Mouse (Mus musculus) cerebellum, adult 9-11 months (tissue): ENCODE measurements at regions not wholly inside any gene's neighbourhood (a gene's known extent, or its start where the extent isn't known, plus 50 kb on each side); places are given as distances from the start of the nearest gene placed in this dataset.

ENCODE experiments used
- DNase-seq: peaks from one replicate; pipeline ENCODE4 v3.0.0; 2022

GRCm38 (mm10) chr8:126854121-126855055, 91.3 kb downstream of the Tomm20 start:
- DNase-seq, result no peak

DNA sequence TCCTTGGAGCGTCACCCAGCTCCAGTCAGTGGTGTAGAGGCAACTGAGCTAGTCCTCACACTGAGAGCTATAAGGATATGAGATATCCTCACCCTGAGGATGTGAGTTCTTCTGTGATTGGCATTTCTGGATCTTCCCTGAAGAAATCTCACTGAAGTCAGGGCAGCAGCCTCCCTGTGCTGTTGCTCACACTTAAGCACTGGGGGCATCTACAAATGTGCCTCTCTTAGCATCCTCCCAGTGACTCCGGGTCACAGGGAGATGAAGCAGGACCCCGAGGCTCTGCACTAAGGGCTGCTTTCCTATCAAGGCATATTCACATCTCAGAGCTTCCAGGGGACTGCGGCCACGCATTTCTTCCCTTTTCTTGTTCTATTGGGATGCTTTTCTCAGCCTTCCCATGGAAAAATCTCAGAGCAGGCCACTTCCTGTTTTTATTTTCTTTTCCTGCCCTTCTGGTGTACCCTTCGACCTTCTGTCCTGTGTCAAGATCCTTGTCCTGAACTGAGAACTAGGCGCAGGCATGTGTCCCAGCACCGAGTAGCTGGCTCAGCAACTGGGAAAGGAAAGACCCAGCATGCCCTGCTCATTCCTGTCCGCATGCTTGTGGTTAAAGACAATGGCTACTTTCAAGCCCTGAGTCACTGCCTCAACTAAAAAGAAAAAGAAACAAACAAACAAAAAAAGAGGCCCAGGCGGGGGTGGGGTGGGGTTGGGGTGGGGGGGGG, 92.8 kb downstream of the Tomm20 start:
- no peak for DNase-seq

- no peak for DNase-seq
These were observed 93.5 kb downstream of the Tomm20 start for GRCm38 (mm10) chr8:126852184-126852583.

DNA sequence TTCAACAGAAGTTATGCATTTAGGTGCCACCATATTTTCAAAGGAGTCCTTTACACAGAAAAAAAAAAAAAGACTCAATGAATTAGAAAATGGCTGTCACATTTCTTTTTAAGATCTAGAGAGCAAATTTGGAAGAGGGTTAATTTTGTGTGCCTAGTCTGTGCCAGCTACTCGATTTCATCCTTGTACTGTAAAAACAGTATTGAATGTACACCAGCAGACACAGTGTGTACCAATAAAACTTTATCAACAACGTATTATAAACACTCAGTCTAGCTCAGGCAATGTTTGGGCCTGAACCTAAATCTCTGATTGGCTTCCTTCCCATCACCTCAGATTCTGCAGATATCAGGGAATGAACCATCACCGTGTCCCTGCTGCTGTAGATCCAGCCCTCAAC, 93.9 kb downstream of the Tomm20 start:
- no peak for DNase-seq

DNA sequence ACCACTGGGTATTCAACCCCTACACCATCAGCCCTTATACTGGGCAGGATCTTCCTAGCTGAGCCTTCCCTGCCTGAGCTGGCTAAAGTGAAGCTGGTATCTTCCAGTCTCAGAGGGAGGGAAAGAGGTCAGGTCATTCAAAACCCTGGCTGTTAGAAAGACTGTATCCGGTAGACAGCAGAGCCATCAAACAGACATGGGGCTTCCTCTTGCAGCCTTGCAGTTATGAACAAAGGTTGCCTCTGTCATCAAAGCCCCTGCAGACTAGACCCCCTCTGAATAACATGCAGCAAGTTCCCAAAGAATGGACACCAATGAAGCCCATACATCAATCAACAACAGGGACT, 95.5 kb downstream of the Tomm20 start:
- no peak for DNase-seq

- no peak for DNase-seq
These were observed 96.0 kb downstream of the Tomm20 start for GRCm38 (mm10) chr8:126849411-126850188.

- no peak for DNase-seq
These were observed 97.1 kb downstream of the Tomm20 start for GRCm38 (mm10) chr8:126848369-126849105.

GRCm38 (mm10) chr8:126847664-126848353, 97.8 kb downstream of the Tomm20 start:
- no peak for DNase-seq

DNA sequence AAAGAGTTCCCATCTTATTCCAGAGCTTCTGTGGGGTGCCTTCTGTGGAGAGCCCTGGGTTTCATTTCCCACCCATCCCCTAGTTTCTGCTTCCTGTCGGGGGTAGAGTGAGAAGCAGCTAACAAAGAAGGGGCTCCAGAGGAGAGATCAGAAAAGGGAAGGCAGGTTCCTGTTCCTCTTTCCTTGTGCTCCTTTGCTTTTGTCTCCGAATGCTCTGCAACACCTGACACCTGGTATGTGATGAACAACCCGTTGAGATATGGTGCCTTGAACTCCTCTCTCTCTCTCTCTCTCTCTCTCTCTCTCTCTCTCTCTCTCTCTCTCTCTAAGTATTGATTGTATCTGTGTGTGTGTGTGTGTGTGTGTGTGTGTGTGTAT, 99.5 kb downstream of the Tomm20 start:
- no peak for DNase-seq

DNA sequence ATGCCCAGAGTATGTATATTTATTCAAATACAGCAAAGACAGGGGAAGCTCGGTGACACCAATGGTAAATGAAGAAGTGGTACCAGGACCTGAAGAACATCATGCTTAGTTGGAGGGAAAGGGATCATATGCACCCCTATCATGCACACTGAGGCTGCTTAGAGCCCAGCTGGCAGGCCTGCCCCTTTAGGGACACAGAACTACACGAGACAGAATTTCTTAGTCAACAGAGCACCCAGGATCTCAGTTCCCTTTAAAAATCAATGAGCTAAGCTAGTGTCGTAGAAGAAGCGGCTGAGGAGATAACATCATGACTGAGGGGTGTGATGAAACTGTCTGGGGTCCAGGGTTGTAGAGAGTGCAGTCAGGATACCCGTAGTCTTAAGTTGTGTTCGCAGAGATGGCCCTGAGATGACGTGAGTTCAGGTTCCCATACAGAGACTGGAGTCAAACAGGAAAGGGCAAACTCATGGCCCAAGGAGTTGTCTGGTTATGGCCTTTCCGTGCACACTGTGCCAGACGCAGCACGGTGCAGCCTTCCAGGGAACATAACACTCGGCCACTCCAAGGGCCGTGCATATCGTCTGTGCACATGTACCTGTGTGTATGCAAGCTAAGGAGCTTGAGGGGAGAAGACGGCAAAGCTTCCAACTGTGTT, 100.0 kb downstream of the Tomm20 start:
- no peak for DNase-seq

- DNase-seq, result no peak
These were observed 101.0 kb downstream of the Tomm20 start for GRCm38 (mm10) chr8:126844627-126845026.

DNA sequence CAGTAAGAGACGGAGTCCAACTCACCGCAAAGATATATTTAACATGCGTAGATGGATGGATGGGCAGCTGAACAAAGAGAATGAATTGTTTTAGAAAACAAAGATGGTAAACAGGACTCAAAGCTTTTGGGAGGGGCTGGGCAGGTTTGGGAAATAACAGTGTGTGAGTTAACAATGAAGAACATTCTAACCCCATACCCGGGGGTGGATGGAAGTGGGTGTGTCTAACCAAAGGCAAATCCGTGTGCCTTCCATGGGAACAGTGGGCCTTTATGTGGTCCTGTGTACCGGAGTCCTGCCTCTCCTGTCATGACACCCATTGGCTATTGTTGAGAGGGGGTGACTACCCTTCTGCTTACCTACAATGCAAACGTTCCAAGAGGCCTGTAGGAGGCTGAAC, 104.5 kb downstream of the Tomm20 start:
- no peak for DNase-seq

DNA sequence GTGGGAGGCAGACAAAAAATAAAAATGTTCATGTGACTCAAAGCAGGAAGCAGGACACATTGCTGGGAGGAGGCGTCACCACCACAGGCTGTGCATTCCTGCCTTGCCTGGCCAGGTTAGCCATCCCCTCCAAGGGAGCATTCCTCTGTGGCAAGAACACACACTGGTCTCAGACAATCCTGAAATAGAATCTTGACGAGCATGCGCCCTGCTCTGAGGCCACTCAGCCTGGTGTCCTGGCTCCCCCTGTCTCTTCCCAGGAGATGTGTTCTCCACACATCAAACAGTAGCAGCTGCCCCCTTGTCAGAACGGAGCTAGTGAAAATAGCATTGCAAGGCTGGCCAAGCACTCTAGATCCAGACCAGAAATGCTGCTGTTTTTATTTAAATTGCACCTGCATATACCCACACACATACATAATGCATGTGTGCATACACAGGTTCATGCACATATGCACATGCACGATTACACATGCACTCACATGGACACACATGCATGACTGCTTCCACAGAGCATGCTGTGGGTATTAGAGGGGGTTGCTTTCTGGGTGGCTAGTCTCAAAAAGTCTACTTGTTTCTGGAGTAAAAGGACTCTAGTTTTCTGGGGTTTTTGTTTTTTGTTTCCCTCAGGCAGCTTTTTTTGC, 105.8 kb downstream of the Tomm20 start:
- DNase-seq, result peak; percentile 80

DNA sequence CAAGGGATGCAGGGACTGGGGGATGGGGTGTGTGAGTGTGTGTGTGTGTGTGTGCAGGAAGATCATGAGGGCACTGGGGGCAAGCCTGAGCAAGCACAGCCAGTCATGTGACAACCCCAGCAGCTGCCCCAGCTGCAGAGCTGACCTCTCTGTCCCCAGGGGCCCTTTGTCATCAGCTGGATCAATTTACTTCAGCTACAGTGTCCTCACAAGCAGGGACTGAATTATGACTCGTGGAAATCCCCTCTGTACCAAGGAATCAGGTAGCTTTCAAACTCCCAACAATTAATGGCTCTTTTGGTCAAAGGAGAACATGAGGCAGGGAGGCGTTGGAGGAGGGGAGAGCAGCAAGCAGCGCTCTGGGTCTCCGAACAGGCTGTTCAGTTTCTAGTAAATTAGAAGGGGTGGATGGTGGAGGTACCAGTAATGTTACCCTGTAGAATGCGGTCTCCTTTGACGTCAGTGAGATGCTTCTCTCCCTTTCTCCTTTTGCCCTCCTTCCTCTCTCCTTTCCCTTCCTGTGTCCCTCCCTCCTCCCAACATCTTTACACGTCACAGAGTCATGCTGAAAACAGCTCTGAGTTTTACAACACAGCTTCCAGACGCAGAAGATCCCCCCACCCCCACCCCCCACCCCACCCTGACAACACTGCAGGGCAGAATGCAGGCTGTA, 106.5 kb downstream of the Tomm20 start:
- peak; percentile 30 for DNase-seq

DNA sequence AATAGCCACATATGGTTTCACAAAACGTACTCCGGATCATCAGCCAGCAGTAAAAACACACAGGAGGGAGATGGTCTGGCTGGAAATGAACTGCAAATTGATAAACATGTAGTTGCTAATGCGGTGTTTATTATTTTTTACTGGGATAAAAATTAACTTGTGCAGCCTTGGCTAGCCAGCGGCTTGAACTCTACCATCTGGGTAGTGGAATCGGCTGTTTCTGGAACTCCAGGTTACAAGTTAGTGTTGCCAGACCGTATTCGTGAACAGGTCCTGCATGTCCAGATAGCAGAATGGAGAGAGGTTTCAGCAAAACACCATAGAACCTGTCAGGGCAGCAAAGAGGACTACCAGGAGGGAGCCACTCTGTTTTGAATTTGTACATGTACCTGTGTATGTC, 107.4 kb downstream of the Tomm20 start:
- DNase-seq, result no peak

GRCm38 (mm10) chr8:126837318-126838025, 108.2 kb downstream of the Tomm20 start:
- DNase-seq, result no peak

DNA sequence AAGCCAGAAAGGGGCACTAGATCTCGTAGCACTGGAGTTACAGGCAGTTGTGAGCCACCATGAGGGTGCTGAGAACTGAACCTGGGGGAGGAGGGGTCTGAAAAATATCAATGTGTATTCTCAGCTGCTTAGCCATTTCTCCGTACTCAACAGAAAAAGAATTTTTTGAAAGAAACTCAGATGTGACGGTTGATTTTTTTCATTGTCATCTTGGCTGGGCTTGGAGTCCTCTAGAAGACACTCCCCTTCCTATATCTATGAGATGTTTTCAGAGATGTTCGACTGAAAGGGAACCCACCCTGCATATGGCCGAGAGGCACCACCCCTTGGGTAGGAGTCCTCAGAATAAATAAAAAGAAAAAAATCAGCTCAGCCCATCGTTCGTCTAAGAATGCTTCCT, 110.1 kb downstream of the Tomm20 start:
- no peak for DNase-seq

DNA sequence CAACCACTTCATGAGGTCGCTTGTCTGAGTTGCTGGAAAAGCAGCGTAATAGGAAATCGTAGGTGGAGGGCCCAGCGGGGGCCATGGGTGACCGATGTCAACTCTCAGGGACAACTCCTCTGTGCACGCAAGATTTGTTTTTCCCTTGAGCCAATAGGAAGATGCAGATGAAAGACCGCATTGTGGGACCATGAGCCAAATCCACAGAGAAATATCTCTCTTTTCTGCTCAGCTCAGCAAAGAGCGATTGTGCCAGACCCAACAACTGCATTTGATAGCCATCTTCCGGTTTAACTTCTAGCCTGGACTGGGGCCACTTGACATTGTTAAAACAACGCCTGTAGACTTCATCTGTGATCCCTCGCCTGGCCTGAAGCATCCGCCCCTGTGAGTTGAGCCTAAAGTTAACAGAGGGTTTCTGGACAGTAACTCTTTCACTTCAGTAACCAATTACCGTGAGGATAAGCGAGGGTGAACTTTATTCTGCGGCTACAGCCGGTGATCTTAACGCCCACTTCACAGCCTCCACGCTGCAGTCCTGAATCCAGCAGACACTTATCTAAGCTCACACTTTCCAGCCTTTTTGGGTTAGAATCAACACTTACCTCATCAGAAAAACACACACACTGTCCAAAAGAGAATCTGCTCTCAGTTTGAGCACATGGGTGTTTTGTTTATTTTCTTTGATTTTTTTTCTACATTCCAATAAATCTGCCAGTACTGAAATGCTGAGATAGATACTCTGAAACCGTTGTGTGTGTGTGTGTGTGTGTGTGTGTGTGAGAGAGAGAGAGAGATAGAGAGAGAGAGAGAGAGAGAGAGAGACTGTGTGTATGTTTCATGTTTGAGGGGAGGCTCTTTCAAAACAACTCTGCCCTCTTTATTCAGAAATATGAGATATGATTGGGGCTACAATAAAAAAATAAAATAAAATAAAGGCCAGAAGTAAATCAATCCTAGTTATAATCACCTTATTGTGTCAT, 111.9 kb downstream of the Tomm20 start:
- no peak for DNase-seq

DNA sequence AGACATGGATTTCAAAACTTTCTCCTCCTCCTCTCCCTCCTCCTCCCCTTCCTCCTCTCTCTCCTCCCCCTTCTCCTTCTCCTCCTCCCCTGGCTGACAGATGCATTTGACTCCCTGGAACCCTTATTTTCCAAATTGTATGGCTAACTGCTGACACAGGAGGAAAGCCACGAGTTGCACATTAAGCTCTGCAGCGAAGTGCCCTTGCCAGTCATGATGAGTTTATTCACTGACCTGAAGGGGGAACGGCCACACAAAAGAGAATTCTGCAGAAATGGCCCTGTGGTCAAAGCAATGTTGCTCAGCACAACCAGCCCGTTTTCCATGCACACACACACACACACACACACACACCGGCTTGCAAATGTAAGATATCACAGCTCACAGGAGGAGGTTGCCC, 112.6 kb downstream of the Tomm20 start:
- no peak for DNase-seq
